Mouse (Mus musculus): ENCODE data around the gene Map3k5. TPM values are rescaled to one million over a fixed set of nuclear protein-coding genes. Genes with fewer than 3 reads are reported as not detected.

Gene Map3k5
- polyA plus RNA-seq, 1 experiment = not detected

- H3K4me1 ChIP-seq (ENCODE audit: control insufficient read depth) = peaks cover 32% of the 10 kb centered on the region
- TF ChIP-seq GATA1 (IDR thresholded peaks at IDR 0.05; ENCODE audit: low read length) (no peak), TAL1 (IDR thresholded peaks at IDR 0.05; ENCODE audit: low read length) (no peak)
- H3K27me3 ChIP-seq (ENCODE audit: control insufficient read depth) = no peaks in the 10 kb centered on the region
- no peaks in the 10 kb centered on the region for H3K9me3 ChIP-seq (ENCODE audit: control insufficient read depth, low read length)
- H3K4me3 ChIP-seq (replicated peaks) = no peak overlapping the region
- H3K36me3 ChIP-seq (ENCODE audit: control insufficient read depth) = no peaks in the 10 kb centered on the region
Observed at GRCm38 (mm10) chr10:20185264-20185663, 251.0 kb downstream of the Map3k5 start.

GRCm38 (mm10) chr10:20185806-20186205 is 251.5 kb downstream of the Map3k5 start:
- TF ChIP-seq TAL1 (IDR thresholded peaks at IDR 0.05; ENCODE audit: low read length) (no peak), GATA1 (IDR thresholded peaks at IDR 0.05; ENCODE audit: low read length) (no peak)
- Histone ChIP-seq H3K9me3 (ENCODE audit: control insufficient read depth, low read length) (no peaks in the 10 kb centered on the region), H3K27me3 (ENCODE audit: control insufficient read depth) (no peaks in the 10 kb centered on the region), H3K4me3 (replicated peaks) (no peak overlapping the region), H3K4me1 (ENCODE audit: control insufficient read depth) (peaks cover 33% of the 10 kb centered on the region), H3K36me3 (ENCODE audit: control insufficient read depth) (no peaks in the 10 kb centered on the region)

GRCm38 (mm10) chr10:20186800-20187273 is 252.6 kb downstream of the Map3k5 start:
- H3K4me1 ChIP-seq (ENCODE audit: control insufficient read depth) = peaks cover 25% of the 10 kb centered on the region
- TF ChIP-seq GATA1 (IDR thresholded peaks at IDR 0.05; ENCODE audit: low read length) (no peak), TAL1 (IDR thresholded peaks at IDR 0.05; ENCODE audit: low read length) (no peak)

GRCm38 (mm10) chr10:20190139-20190747 is 256.0 kb downstream of the Map3k5 start:
- H3K4me3 ChIP-seq (replicated peaks) = no peak overlapping the region
- H3K4me1 ChIP-seq (ENCODE audit: control insufficient read depth) = peaks cover 32% of the 10 kb centered on the region
- H3K36me3 ChIP-seq (ENCODE audit: control insufficient read depth) = no peaks in the 10 kb centered on the region
- no peaks in the 10 kb centered on the region for H3K27me3 ChIP-seq (ENCODE audit: control insufficient read depth)
- no peaks in the 10 kb centered on the region for H3K9me3 ChIP-seq (ENCODE audit: control insufficient read depth, low read length)
- TF ChIP-seq TAL1 (IDR thresholded peaks at IDR 0.05; ENCODE audit: low read length) (no peak), GATA1 (IDR thresholded peaks at IDR 0.05; ENCODE audit: low read length) (no peak)

More at GRCm38 (mm10) chr10:20186800-20187273, 252.6 kb downstream of the Map3k5 start:
- H3K4me3 ChIP-seq (replicated peaks) = no peak overlapping the region
- H3K27me3 ChIP-seq (ENCODE audit: control insufficient read depth) = no peaks in the 10 kb centered on the region
- no peaks in the 10 kb centered on the region for H3K9me3 ChIP-seq (ENCODE audit: control insufficient read depth, low read length)
- no peaks in the 10 kb centered on the region for H3K36me3 ChIP-seq (ENCODE audit: control insufficient read depth)

Other genes starting within 250 kb of the Map3k5 start
- 0.02 TPM in 1 of 2 replicates, not detected in the other for gene Il20ra, start 221.9 kb upstream of the Map3k5 start, polyA plus RNA-seq (2012)
- 0.03 TPM in 1 of 2 replicates, not detected in the other for gene Slc35d3, start 83.0 kb upstream of the Map3k5 start, polyA plus RNA-seq (2012)
- 0.17 and 0.18 TPM in 2 replicates for gene Pex7, start 26.8 kb upstream of the Map3k5 start, polyA plus RNA-seq (2012)
- gene Map7, start 214.0 kb downstream of the Map3k5 start, polyA plus RNA-seq (2012) = 0.11 and 0.60 TPM in 2 replicates